Mouse (Mus musculus): ENCODE results near the gene Eif2ak4. TPM values are rescaled to one million over a fixed set of nuclear protein-coding genes. Genes with fewer than 3 reads are reported as not detected.

Gene Eif2ak4
- total RNA-seq, 2 experiments from 2014 or later: 24.5 to 26.9 TPM

DNA sequence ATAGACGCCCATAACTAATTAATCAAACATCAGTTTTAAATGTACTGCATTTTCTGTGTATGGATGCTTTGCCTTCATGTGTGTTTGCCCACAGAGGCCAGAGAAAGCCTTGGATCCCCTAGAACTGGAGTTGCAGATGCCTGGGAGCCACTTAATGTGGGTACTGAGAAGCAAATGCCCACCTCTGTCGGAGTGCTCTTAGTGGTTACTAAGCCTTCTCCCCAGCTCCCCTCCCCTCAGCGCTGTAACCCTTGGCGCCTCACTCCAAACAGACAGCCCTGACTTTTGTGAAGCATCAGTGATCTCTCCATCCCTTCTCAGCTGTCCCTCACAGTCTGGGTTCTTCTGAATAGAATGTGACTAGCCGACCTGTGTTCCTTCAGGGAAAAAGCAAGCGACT, 110.1 kb downstream of the Eif2ak4 start:
- DNase-seq (ENCODE audit: low spot score in 2 of 2): no peak

DNA sequence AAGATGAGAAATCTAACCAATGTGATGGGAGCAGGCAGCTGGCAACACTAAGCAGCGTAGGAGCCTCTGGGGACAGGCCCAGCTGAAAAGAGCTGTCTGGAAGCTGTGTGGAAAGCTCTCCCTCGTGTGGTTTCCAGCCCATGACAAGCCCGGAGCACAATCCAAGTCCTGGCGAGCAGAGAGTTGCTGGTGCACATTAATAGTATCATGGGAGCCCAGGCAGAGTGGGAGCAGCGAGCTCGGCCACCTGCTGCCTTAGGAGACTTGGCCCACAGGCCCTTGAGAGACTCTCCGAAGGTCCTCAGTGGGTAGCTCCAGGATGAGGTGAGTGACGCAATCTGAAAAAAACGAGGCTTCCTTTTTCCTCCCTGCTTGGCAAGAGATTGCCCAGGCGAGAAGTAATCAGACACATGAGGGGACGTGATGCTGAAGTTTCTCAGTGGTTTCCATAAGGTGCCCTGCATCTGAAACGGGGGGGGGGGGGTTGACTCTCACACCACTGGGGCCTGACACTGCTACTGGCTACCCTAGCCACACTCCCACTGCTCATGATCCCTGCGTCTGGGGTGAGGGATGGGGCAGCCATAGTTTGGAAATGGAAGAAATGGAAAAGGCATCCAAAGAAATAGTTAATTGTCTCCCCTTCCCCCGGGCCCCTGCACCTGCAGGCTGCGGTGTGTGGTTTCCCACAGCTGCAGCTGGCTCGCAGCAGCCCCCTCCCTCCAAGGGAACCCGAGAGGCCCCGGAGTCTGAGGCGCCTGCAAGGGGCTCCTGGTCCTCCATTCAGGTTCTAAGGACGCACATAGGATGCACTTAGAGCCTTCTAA, 110.9 kb downstream of the Eif2ak4 start:
- no peak for DNase-seq (ENCODE audit: low spot score in 2 of 2)

DNA sequence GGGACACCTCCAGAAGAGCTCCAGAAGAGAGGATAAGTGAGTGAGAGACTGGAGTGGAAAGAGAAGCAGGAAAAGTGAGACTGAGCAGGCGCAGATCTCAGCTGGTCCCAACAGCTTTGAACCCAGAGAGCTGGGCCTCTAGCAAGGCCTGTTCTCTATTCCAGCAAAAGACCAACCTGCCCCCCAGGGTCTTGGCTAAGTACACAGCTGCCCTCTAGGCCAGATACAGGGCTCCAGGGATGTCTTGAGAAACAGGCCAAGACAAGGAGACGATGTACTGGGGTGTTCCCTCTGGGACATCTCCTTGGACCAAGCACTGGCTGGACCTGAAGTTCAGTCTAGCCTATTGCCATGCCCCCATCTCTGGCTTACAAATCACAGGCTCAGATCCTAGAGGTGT, 111.8 kb downstream of the Eif2ak4 start:
- DNase-seq (ENCODE audit: low spot score in 2 of 2): no peak

DNA sequence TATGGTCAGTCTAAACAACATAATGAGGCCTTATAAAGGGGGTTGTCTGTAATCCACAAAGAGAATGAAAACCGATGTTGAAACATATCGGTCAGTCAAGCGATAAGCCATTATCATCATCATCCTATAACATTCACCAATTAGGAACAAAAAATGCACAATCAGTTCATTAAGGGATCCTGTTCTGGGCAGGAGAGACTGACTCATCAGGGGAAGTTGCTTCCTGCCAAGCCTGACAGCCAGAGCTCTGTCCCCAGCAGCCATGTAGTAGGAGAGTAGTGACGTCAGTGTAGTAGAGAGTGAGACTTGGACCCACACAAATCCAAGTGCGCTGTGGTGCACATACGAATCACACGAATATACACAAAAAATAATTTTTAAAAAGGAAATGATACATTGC, 118.7 kb downstream of the Eif2ak4 start:
- DNase-seq (ENCODE audit: low spot score in 2 of 2): no peak

DNA sequence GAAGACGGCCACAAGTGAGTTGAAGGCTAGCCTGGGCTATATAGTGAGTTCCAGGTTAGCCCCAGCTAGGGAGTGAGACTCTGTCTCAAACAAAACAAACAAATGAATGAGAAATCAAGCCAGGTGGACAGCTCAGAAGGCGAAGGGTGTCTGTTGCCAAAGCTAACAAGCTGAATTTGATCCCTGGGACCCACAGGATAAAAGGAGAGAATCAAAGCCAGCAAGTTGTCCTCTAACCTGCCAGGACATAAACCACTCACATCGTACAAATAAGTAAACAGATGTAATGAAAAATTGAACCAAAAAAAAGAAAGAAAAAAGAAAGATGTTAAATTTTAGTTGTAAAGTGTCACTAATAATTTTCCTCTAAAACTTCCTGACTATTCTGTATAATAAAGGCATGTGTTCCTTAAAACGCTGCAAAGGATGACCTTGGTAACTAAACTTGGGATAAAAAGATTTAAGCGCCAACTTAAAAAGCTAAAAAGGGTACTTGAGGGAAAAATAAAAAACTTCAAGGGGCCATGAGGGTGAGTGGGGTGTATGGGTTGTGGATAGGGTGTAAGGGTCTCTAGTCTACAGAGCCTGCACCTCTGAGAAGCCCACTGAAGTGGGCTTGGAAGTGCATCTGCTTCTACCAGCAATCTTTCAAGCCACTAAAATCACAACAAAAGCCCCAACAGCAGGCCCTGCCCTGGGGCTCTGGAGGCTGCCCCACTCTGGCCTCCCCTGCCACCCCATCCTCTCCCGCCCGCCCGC, 121.4 kb downstream of the Eif2ak4 start:
- no peak for DNase-seq (ENCODE audit: low spot score in 2 of 2)

DNA sequence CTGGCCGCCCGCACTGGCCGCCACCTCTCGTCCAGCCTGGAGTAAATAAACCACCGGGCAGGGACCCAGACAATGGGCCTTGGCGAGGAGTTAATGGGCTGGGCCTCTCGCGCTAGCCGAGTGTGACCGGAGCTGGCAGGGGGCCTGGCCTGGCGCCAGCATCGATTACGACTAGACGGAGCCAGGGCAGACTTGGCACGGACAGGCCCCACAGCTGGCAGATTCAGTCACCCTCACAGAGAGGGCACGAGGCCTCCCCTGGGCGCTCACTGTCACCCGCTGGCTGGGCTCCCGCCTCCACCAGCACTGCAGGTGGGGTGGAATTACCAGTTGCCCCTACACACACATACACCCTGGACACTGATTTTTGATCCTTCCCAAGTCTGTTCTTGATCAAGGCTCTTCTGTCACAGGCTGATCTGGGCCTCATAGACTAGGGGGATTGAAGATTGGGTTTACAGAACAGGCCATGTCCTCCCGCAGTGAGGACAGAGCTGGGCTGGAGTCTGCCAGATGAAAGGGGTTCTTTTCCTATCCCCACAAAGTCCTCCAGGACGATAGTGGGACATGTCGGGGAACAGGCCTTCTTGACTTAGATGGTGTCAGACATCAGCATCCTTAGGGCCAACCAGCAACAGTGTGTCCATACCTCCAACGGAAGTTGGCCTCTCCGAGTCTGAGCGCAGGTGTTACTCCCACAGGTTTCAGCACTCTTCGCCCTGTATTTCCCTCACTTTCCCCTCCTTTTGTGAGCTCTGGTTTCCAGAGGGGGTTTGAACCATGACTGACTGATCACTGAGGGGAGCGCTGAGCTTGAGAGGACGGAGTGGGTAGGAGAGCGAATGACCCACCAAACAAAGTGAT, 122.3 kb downstream of the Eif2ak4 start:
- peak; percentile 82 to 92 for DNase-seq (ENCODE audit: low spot score in 2 of 2)

DNA sequence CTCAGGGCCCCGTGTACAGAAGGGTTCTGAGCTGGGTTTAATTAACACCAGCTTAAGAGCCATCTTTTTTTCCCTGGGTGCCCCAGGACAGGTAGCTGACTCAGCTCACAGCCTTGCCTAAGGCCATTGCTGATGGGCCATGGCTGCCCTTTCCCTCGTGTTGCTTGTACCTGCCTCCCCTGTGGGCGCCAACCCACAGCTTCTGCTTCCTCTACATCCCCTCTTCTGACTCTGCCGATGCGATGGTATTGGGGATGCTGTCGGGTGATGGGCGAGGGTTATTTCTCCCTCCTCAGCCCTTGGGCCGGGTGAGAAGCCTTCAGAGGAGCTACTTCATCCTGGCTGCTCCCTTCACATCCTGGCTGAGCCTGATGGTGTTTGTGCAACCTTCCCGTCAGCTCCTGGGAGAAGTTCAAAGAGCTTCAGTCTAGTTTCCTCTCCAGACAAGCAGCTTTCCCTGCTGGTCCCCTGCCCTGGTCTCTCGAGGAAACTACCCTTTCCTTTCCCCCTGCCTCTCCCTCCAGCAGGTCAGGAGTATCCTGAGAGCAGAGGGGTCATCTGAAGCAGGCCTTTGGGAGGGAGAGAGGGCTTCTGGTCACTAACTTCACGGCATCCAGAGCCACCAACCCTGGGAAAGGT, 123.5 kb downstream of the Eif2ak4 start:
- DNase-seq (ENCODE audit: low spot score in 2 of 2): no peak

DNA sequence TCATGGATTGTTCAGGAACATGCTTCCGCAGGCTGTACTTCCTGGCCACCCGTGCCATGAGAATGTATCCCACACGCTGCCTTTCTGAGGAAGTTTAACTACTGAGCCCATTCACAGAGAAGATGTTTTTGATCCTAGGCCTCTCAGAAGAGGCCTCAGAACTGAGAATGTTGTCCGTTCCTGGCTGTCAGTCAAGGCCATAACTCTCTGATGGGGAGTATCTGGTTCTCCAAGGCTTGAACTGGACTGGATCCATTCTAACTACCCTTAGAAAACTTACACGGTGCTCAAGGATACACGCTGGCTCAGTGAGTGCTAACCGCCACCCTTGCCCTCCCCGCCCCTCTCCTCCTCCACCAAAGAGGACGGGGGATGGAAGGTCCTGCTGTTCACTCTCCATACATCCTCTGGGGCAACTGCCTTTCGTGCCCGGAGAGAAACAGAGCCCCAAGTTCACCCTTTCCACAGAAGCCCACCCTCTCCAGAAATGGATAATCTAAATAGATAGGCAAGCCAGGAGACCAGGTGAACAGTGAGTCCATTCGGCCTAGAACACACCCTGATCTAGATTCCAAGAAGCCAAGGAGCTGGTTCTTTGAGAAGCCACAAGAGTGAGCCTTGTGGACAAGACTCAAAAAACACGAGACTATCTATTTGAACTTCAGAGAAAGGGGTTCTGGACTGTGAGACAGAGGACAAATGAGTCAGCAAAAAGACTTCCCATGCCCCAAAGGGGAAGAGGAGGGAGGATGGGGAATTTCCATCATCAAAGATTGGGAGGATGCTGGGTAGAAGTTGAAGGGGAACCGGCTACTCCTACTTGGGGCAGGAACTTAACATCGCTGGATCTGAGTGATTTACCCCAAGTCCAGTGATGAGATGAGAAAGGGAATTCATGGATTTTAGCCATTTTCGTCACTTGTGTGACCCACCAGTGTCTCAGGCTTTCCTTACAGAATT, 124.3 kb downstream of the Eif2ak4 start:
- no peak for DNase-seq (ENCODE audit: low spot score in 2 of 2)

DNA sequence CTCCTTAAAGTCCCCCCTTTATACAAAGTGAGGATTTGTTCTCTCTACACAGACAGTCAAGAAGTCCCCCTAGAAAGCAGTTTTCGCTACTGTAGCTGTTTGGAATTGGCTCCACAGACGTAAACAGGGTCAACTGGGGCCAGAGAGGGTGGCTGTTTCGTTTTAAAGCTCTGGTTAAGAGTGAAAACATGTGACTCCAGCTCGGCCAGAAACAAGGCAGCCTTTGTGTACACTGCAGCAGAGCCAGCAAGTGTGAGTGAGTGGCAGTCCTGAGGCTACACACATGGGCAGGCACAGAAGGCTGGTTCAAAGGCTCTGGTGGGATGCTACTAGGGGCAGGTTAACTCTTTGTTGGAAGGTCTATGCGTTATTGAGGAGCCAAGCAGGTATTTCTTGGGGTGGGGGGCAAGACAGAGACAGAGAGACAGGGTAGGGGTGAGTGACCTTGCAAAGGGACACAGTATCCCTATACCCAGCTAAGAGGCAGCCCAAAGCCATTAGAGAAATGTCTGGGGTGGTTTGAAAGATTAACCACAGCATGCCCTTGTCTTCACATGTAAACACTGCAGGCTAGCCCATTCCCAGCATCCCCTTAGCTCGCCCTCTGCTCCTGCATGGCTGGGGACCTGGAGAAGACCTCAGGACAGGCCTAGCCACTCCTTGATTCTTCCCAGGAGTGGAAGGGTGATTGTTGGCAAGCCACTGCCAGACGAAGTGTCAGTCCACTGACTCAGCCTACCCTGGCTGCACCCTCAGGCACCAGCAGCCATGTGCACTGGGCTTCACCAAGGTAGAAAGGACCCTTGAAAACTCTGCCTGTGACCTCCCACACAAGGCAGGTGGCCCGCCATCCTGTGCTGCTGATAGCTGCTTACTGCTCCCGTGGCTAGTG, 131.9 kb downstream of the Eif2ak4 start:
- DNase-seq (ENCODE audit: low spot score in 2 of 2): peak in 1 of 2 experiments; percentile 65

DNA sequence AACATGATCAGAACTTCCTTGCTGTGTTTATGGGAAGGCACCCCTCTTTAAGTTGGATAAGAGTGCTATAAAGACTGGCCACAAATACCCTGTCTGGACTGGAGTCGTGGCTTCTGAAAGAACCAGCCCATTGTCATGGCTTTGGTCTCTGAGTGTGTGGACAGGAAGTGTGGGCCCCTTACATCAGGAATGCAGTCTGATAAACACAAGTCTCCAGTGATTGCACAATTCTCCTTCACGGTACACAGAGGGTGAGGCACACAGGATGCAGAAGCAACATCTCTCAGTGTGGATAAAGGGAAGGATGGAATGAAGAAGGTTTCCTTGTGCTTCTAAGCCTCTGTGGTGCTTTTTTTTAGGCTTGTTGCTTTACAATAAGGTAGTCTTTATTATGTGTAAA, 133.8 kb downstream of the Eif2ak4 start:
- no peak for DNase-seq (ENCODE audit: low spot score in 2 of 2)

DNA sequence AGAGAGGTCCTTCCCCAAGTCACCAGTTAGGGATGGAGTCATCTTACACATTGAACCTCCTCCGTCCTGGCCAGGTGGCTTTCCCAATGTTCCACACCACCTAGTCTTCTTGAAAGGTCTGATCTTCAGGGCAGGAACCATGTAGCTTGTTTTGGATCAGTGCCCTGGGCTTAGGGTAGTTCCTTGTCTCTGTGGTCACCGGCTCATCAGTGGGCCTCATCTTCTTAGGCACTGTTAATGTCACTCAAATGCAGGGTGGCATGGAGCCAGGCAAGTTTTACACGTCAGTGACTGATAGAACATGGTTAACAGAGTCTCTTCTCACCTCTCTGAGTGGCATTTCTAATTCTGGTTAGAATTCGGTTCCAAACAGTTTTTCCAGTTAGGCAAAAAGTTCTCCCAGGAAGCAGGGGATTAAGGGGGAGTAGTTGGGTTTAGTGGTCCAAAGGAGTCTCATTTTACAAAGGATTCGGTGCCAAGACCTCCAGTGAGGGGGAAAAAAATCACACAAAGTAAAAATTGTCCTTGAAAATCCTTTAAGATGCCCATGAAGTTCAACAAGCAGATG, 134.8 kb downstream of the Eif2ak4 start:
- no peak for DNase-seq (ENCODE audit: low spot score in 2 of 2)

DNA sequence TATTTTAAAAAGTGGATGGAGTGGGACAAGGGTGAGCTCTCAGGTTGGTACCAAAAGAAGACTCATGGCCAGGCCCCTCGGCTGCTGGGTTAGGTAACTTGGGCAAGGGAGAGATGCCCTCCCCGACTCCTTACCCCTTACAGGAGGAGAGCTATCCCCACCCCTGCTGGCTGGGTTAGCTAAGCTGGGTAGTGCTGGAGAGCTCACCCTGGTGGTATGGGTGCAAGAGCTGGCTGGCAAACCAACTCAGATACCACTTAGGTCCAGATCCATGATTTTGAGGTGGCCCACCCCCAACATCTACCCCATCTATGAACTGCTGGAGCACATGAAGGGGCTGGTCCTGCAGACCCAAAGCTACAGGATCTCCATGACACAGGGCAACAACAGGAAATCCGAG, 136.4 kb downstream of the Eif2ak4 start:
- no peak for DNase-seq (ENCODE audit: low spot score in 2 of 2)

Other genes with a start within 250 kb of the Eif2ak4 start
- gene Fsip1, start 131.7 kb upstream of the Eif2ak4 start, total RNA-seq (2021): 1 to 10 TPM in 1 of 2 experiments, under 1 TPM in 1; 0.81 to 1.3 TPM
- gene Gpr176, start 15.2 kb upstream of the Eif2ak4 start, total RNA-seq (2021): 10 to 100 TPM; 14.0 to 14.4 TPM
- gene Srp14, start 91.1 kb downstream of the Eif2ak4 start, total RNA-seq (2021): 100 to 1,000 TPM; 169 to 184 TPM
- gene Bmf, start 161.1 kb downstream of the Eif2ak4 start, total RNA-seq (2021): 1 to 10 TPM; 5.2 to 6.7 TPM
- 1 to 10 TPM; 2.7 to 2.9 TPM for gene Bub1b, start 209.6 kb downstream of the Eif2ak4 start, total RNA-seq (2021)

All from layer of hippocampus, postnatal 14 days (tissue).